Mouse (Mus musculus): ENCODE data around the gene Htr1d. TPM values are rescaled to one million over a fixed set of nuclear protein-coding genes. Genes with fewer than 3 reads are reported as not detected.
A peak's percentile ranks its signal among the peaks of the same experiment; 100 is the strongest.

The Htr1d gene
- polyA plus RNA-seq, 1 experiment from 2014 or later, result 0.75 TPM

GRCm38 (mm10) chr4:136466226-136466625, 42.9 kb downstream of the Htr1d start:
- Histone ChIP-seq H3K9ac (no peak overlapping the region), H3K9me3 (replicated peaks) (no peaks in the 10 kb centered on the region), H3K4me1 (peaks cover 38% of the 10 kb centered on the region)

GRCm38 (mm10) chr4:136468553-136469327, 45.4 kb downstream of the Htr1d start:
- peak overlapping the region; percentile 89; the same call in 1 of the 2 replicates for H3K4me3 ChIP-seq (replicated peaks)
- WGBS, result 76% methylated on average over 14 of the region's 14 CpGs
- peaks cover 6% of the 10 kb centered on the region for H3K27me3 ChIP-seq
- H3K9ac ChIP-seq, result no peak overlapping the region
- H3K36me3 ChIP-seq, result no peaks in the 10 kb centered on the region
- ATAC-seq (ENCODE audit: insufficient number of reproducible peaks, low FRiP score, low TSS enrichment, low read depth), result no peak
- H3K9me3 ChIP-seq (replicated peaks), result no peaks in the 10 kb centered on the region
- peak overlapping the region; percentile 65 for H3K4me2 ChIP-seq (replicated peaks)
- peak overlapping the region; percentile 98; the same call in 1 of the 2 replicates for H3K27ac ChIP-seq (replicated peaks)
- peaks cover 34% of the 10 kb centered on the region for H3K4me1 ChIP-seq

More at GRCm38 (mm10) chr4:136466226-136466625, 42.9 kb downstream of the Htr1d start:
- Histone ChIP-seq H3K27ac (replicated peaks) (peak overlapping the region; percentile 60; the same call in 1 of the 2 replicates), H3K27me3 (peaks cover 15% of the 10 kb centered on the region), H3K4me3 (replicated peaks) (no peak overlapping the region), H3K36me3 (no peaks in the 10 kb centered on the region), H3K4me2 (replicated peaks) (no peak overlapping the region)
- no peak for ATAC-seq (ENCODE audit: insufficient number of reproducible peaks, low FRiP score, low TSS enrichment, low read depth)
- 29% methylated on average over 4 of the region's 4 CpGs for WGBS

- peak within 1 kb of the TSS; percentile 65 for H3K4me2 ChIP-seq (replicated peaks)
- no peaks in the 10 kb centered on the region for H3K36me3 ChIP-seq
- H3K4me1 ChIP-seq, result peaks cover 34% of the 10 kb centered on the region
- no peaks in the 10 kb centered on the region for H3K27me3 ChIP-seq
- H3K9ac ChIP-seq, result peak within 1 kb of the TSS; percentile 75
- no peaks in the 10 kb centered on the region for H3K9me3 ChIP-seq (replicated peaks)
- peak; percentile 90 for ATAC-seq (ENCODE audit: insufficient number of reproducible peaks, low FRiP score, low TSS enrichment, low read depth)
- 1% methylated on average over 36 of the region's 36 CpGs for WGBS
- H3K27ac ChIP-seq (replicated peaks), result peak within 1 kb of the TSS; percentile 98
- peak within 1 kb of the TSS; percentile 89 for H3K4me3 ChIP-seq (replicated peaks)
Measured at GRCm38 (mm10) chr4:136469371-136469903, 46.1 kb downstream of the Htr1d start, which contains the start of gene Luzp1. Gene Luzp1 (plus strand): TSS chr4:136469761.

- Histone ChIP-seq H3K27me3 (no peaks in the 10 kb centered on the region), H3K4me2 (replicated peaks) (peak overlapping the region; percentile 65), H3K36me3 (no peaks in the 10 kb centered on the region), H3K27ac (replicated peaks) (peak overlapping the region; percentile 98), H3K4me3 (replicated peaks) (peak overlapping the region; percentile 89), H3K9me3 (replicated peaks) (no peaks in the 10 kb centered on the region), H3K9ac (peak overlapping the region; percentile 75), H3K4me1 (peaks cover 34% of the 10 kb centered on the region)
- under 1% methylated on average over 53 of the region's 55 CpGs for WGBS
- ATAC-seq (ENCODE audit: insufficient number of reproducible peaks, low FRiP score, low TSS enrichment, low read depth), result peak; percentile 85
Measured at GRCm38 (mm10) chr4:136469941-136470346, 46.6 kb downstream of the Htr1d start.

- Histone ChIP-seq H3K9ac (peak overlapping the region; percentile 75), H3K9me3 (replicated peaks) (no peaks in the 10 kb centered on the region), H3K4me1 (peaks cover 33% of the 10 kb centered on the region), H3K27ac (replicated peaks) (peak overlapping the region; percentile 98), H3K4me2 (replicated peaks) (peak overlapping the region; percentile 65), H3K27me3 (no peaks in the 10 kb centered on the region), H3K4me3 (replicated peaks) (peak overlapping the region; percentile 89), H3K36me3 (no peaks in the 10 kb centered on the region)
- WGBS, result under 1% methylated on average over 58 of the region's 58 CpGs
- peak; percentile 64 for ATAC-seq (ENCODE audit: insufficient number of reproducible peaks, low FRiP score, low TSS enrichment, low read depth)
Measured at GRCm38 (mm10) chr4:136470347-136471071, 47.2 kb downstream of the Htr1d start.

- Histone ChIP-seq H3K4me3 (replicated peaks) (no peak overlapping the region), H3K4me2 (replicated peaks) (no peak overlapping the region), H3K27me3 (no peaks in the 10 kb centered on the region), H3K27ac (replicated peaks) (no peak overlapping the region), H3K9me3 (replicated peaks) (no peaks in the 10 kb centered on the region), H3K4me1 (peaks cover 6% of the 10 kb centered on the region; the same call in 1 of the 2 replicates), H3K36me3 (no peaks in the 10 kb centered on the region), H3K9ac (no peak overlapping the region)
- 91% methylated on average over 1 of the region's 1 CpGs for WGBS
- no peak for ATAC-seq (ENCODE audit: insufficient number of reproducible peaks, low FRiP score, low TSS enrichment, low read depth)
Measured at GRCm38 (mm10) chr4:136476692-136477091, 53.4 kb downstream of the Htr1d start.

GRCm38 (mm10) chr4:136486549-136486948, 63.2 kb downstream of the Htr1d start:
- Histone ChIP-seq H3K4me2 (replicated peaks) (no peak overlapping the region), H3K4me1 (no peaks in the 10 kb centered on the region), H3K36me3 (0 out of 2 replicates have a peak, but pooled peaks cover 3% of the 10 kb centered on the region), H3K27ac (replicated peaks) (no peak overlapping the region), H3K9me3 (replicated peaks) (no peaks in the 10 kb centered on the region), H3K4me3 (replicated peaks) (no peak overlapping the region), H3K27me3 (no peaks in the 10 kb centered on the region), H3K9ac (no peak overlapping the region)
- ATAC-seq (ENCODE audit: insufficient number of reproducible peaks, low FRiP score, low TSS enrichment, low read depth), result no peak
- 94% methylated on average over 2 of the region's 2 CpGs for WGBS

Other genes starting within 250 kb of the Htr1d start
- gene Asap3, start 217.2 kb upstream of the Htr1d start, polyA plus RNA-seq (2015; fragmentation: Nextera tagmentation; extraction: Ambion mirVana), result 13.3 and 14.1 TPM in 2 replicates
- 19.2 and 20.7 TPM in 2 replicates for gene Tcea3, start 175.8 kb upstream of the Htr1d start, polyA plus RNA-seq (2015; fragmentation: Nextera tagmentation; extraction: Ambion mirVana)
- gene Zfp46, start 138.8 kb upstream of the Htr1d start, polyA plus RNA-seq (2015; fragmentation: Nextera tagmentation; extraction: Ambion mirVana), result 25.0 and 25.5 TPM in 2 replicates
- 153 and 159 TPM in 2 replicates for gene Hnrnpr, start 112.6 kb upstream of the Htr1d start, polyA plus RNA-seq (2015; fragmentation: Nextera tagmentation; extraction: Ambion mirVana)
- 0.19 and 0.28 TPM in 2 replicates for gene 6030445D17Rik, start 38.7 kb downstream of the Htr1d start, polyA plus RNA-seq (2015; fragmentation: Nextera tagmentation; extraction: Ambion mirVana)
- gene Luzp1, start 46.2 kb downstream of the Htr1d start, polyA plus RNA-seq (2015; fragmentation: Nextera tagmentation; extraction: Ambion mirVana), result 114 and 124 TPM in 2 replicates
- gene Kdm1a, start 179.2 kb downstream of the Htr1d start, polyA plus RNA-seq (2015; fragmentation: Nextera tagmentation; extraction: Ambion mirVana), result 39.6 and 40.2 TPM in 2 replicates
- not detected in 2 replicates for gene Tex46, start 186.9 kb downstream of the Htr1d start, polyA plus RNA-seq (2015; fragmentation: Nextera tagmentation; extraction: Ambion mirVana)
- 0.05 TPM in 1 of 2 replicates, not detected in the other for gene Lactbl1, start 199.1 kb downstream of the Htr1d start, polyA plus RNA-seq (2015; fragmentation: Nextera tagmentation; extraction: Ambion mirVana)

Measured in embryonic facial prominence, embryonic 15.5 days (tissue).